Mouse (Mus musculus) urinary bladder, adult 18-20 months (tissue): ENCODE measurements around the gene Snai3.

ENCODE experiments used
- DNase-seq, 2 experiments: peaks; one replicate each; pipeline ENCODE4 v3.0.0; 2022; ENCODE audit warnings: low spot score in 2 of 2, mixed read lengths in 2 of 2

Gene Snai3

DNA sequence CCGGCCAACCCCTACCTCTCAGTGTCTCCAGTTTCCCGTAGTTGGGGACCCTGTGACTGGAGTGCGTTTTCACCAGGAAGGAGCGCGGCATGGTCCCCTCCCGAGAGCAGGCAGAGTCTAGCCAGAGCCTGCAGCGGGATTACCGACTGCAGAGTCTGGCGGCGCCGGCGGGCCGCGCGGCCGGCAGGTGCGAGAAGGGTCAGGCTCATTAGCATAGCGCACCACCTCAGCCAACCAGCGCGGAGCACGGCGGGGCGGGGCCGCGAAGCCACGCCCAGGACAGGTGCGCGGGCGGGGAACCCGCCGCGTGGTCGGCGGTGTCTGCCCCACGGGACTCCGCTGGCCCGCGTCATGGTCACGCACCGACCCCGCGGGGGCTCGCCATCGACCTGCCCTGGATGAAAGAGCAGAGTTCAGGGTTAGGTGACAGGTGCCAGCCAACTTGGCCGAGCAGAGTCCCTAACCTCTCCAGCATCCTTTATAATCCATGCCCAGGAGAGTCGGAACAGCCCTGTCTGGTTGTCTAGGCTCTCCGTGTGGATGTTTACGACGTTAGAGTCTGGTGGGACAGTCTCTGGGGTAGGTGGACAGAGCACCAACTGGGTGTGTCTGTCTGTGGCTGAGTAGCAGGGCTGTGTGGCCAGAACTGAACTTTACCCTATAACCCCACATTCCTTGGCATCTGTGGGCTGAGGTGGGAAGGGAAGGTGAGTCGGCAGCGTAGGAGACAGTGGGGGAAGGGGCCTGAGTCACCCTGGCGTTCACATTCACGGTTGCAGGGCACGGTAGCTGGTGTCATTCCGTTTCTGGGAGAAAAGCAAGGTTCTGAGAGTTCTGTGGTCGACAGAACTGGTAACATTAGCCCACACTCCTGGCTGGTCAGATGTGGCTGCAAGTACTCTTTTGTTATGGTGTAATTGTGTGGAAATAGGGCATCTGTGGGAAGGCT is at the start of gene Snai3:
Gene Snai3 (minus strand): TSS at position 210 of the 949 bp plus-strand sequence.
- DNase-seq: peak; percentile 65 to 76

DNA sequence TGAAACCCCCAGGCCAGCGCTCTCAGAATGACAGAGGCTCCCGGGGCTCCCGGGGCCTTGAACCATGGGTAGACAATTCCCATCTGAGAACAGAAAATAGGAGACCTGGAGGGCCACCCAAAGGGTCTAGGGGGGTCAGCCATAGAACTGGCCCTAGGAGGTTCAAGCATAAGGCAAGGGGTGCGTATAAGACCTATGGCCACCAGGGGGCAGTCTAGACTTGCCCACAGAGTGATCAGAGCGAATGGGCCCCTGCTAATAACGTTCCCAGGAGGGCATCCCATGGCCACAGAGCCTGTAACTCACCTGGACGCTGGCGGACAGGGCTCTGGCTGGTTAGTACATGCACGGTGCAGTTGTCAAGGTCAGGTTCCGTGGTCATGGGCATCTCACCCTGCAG is 40.3 kb upstream of the Snai3 start:
- peak; percentile 53 to 64 for DNase-seq

DNA sequence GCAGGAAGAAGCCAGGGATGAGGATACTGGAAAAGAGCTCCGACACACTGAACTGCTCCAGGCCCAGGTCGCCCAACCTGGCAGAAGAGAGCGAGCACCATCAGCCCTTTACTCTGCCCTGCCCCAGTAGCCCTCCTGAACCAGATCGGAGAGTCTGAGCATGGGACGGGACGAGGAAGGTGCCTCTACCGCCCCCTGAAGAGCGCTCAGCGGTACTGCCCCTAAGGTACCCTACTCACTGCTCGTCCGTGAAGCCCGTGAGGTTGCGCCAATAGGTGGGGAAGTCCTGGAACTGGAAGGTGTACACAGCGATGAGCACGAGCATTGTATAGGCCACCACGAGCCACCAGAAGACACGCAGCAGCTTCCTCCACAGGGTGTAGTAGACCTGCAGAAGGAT is 37.4 kb upstream of the Snai3 start:
- no peak for DNase-seq

DNA sequence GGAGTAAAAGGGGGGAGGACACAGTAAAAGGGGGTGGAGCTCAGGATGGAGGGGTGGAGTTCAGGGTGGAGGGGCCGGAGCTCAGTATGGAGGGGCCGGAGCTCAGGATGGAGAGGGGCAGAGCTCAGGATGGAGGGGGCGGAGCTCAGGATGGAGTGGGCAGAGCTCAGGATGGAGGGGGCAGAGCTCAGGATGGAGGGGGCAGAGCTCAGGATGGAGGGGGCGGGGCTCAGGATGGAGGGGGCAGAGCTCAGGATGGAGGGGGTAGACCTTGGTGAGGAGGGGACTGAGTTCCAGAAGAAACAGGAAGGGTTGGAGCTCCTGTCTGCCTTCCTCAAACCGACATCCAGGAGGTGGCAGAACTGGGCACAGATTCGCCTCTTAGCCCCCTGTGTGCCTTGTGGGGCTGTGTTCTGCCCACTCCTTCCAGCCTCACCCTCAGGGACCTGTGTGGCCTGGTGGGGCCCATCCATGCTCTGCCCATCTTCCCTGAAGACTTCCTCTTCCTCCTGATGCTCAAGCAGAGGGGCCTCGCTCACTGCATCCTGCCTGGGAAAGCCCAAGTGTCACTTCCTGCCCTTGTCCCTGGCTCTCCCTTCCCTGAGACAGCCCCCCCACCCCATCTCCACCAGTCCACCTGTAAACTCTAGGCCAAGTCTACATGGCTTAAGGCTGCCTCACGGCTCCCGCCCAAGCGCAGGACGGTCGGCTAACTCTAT is 36.6 kb upstream of the Snai3 start:
- DNase-seq: no peak

DNA sequence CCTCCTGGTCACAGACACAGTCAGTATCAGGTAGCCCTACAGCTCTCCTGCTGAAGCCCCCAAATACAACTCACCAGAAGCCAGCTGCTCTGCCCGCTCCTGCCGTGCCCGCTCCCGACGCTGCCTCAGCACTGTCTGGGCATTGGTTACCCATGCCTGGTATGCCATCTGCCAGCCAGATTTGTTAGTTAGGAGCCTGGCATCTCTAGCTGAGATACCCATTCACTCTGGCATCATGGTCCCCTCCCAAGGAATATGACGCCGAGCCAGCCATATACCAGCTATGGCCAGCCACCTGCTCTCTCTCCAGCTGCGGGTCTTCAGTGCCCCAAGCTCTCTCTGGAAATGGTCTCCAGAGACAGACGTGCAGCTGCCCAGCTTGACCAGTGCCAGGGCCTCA is 27.9 kb upstream of the Snai3 start:
- no peak for DNase-seq

DNA sequence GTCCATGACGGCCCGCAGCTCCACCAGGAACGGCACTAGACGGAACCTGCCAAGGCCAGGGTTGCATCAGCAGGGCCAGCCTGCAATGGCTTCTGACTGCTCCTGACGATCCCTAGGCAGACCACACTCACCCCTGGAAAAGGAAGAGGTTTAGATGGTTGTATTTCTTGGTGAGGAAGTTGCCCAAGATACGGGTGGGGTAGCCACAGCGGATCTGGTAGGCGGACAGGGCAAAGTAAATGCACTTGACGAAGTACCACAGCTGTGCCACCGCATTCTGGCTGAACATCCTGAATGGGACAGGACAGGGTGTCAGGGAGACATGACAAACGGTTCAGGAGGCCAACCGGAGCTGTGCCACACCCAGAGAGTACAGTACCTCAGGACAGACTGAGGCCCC is 24.3 kb upstream of the Snai3 start:
- DNase-seq: no peak

DNA sequence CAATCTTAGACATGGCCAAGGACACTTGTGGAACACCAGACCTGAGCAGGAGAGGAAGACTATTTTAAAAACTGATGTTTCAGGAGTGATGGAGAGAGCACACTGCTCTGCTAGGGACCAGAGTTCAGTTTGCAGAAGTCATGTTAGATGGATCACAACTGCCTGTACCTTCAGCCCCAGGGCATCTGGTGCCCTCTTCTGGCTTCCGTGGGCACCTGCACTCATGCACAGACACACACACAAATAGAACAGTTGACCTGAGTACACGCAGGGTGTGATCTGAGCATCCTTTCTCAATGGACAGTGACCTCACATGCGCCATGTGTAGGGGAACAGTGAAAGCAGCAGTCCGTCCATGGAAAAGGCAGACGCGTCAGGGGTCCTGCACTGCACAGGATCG is 23.3 kb upstream of the Snai3 start:
- DNase-seq: no peak

DNA sequence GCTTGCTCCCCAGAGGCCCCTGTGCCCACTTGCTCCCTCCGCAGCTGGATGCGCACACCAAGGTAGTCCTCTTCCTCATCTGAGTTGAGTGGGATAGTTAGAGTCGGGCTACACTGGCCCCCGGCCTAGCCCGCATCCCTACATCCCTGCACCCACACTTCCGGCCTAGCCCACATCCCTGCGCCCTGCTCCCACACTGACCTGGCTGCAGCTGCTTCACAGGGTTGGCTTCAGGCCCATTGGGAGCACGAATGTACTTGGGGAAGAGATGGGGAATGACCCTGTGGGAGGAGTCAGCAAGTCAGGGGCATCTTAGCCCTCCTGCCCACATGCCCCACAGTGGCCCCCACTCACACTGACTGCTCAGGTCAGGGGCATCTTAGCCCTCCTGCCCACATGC is 21.9 kb upstream of the Snai3 start:
- no peak for DNase-seq

DNA sequence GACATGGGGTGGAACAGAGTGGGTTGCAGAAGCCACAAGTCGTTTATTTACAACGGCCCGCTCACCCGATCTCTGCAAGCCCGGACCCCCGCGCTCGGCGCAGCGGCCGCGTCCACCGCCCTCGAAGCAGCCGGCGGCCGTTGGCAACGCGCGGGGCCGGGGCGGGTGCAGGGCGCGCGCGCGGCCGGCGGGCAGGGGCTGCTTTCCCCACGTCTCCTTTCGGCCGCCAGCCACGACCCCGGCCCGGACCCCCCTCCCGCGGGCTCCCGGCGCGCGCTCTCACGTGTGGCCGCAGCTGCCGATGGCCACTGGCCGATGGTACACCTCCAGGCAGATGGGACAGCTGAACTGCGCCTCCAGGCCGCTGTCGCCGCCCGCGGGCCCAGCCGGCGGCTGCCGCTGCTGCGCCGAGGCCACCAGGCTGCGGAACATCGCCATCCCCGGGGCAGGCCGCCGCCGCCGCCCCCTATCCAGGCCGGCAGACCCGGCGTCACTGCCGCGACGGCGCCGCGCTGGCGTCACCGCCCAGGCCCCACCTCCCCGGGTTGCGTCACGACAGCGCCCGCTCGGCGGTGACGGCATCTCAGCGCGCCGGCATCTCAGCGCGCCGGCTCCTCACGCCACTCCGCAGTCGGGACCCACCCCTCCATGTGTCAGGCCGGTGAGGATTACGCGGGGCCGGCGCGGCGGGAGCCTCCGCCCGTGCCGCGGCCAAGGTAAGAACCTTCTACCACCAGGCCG is 15.2 kb upstream of the Snai3 start, which contains the start of the genes Rnf166 and Ctu2:
Gene Rnf166 (minus strand): TSS at position 485 of the 741 bp plus-strand sequence.
Gene Ctu2 (plus strand): TSS at position 564 of the 741 bp plus-strand sequence.
- peak; percentile 80 to 87 for DNase-seq

DNA sequence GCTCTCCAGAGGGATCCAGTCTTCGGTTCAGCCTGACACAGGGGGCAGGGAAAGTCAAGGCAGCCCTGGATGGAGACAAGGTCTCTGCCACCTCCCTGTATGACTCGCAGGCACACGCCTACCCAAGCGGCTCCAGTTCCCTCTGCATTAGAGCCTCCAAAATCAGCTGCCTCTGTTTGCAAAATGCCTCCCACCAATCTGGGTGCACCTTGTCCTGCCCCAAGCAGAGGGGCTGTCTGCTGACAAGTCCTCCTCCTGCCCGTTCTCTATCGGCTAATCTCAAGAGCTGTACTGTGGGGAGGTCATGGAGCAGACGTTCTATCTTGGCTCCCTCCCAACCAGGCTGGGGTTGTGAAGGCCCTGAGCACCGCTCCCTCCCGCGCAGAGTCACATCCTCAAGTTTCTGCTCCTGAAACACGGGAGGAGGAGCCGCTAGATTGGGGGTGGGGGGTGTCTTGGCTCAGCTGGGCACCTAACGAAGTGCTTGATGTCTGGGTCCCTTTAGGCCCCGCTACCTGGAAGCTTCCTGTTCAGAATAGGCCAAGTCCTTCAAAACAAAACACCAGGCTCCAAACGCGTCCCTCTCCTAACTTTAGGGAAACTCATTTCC is 14.5 kb upstream of the Snai3 start:
- peak in 1 of 2 experiments; percentile 41 for DNase-seq

DNA sequence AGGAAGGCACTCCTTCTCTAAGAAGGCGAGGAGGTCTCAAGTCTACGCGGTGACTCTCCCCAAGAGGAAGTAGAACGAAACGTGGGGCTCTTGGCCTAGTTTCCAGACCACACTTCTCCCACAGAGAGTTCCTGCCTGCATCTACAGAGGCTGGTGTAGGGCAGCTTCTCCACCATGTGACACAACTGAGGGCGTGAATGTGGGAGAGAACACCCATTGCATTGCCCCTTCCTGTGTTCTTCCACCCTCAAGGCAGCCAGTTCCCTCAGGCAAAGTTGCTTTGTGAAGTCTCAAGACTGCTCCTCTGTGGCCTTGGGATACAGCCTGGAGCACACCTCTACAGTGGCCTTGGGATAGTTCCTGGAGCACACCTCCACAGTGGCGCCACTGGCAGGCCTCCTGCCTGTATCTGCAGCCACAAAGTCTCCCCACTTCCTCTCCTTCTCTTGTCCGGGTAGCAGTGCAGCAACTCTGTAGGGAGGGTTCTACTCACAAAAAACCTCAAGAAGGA is 13.4 kb upstream of the Snai3 start:
- DNase-seq: no peak

DNA sequence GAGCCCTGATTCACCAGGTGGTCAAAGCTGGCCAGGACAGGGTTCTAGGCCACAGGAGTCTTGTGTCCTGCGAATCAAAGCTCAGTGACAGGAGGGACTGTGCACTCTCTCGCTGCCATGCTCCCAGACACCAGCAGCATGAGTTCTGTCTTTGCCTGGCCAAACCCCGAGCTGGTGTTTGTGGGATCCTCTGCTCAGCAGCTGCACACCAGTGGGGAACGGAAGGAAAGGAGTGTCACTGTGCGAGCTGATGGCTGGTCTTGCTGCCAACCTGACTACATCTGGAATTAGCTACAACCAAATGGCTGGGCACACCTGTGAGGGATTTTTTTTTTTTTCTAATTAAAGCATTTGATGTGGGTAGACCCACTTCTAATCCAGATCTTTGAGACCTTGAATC is 10.2 kb upstream of the Snai3 start:
- DNase-seq: no peak

DNA sequence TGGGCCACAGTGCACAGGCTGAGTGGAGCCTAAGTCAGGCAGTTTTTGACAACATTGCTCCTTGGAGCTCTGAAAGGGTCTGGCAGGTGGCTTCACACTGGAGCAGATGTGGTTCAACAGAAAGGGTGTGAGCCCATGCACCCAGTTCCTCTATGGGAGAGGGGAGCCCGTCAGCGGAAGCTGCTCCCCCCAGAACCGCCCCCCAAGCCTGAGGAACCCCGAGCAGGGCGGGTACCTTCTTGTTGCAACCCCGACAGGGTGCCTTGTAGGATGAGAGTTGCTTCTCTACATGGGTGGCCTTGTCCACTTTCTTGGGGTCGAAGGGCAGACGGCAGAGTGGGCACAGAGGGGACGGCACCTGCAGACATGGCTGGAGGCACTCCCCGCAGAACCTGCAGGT is 9.4 kb upstream of the Snai3 start:
- no peak for DNase-seq

DNA sequence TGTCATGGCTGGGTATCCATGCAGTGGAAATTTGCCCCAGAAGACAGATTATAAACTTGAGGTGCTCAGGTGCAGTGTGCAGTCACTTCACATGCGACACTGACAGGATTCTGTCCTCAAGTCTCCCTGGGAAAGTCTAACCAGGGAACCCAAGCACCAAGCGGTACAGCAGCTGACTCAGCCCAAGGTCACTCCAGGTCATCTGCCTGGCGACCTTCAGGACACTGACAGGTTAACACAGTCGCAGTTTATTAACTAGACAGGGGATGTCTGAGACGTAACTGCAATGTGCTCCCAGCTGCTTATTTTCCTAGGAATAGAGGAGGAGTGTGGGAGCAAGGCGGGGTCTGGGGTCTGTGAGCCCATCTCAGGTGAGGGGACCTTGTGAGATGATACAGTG is 8.9 kb upstream of the Snai3 start:
- DNase-seq: no peak

DNA sequence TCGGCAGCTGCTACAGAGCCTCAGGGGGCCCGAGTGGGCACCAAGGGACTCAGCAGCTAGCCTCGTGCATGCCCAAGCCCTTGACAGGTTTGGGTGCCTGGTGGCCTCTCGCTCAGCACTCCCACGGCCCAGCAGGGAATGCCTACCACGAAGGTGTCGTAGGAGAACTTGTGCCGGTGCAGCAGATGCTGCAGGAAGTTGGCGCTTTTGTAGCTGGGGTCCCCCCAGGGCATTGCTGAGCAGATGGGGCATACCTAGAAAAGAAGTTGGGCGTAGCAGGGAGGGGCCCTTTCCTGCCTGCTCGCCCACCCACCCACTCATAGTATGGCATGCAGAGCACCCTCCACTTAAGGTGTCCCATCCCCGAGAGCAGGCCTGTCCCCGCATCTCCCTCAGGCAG is 7.3 kb upstream of the Snai3 start:
- DNase-seq: no peak

DNA sequence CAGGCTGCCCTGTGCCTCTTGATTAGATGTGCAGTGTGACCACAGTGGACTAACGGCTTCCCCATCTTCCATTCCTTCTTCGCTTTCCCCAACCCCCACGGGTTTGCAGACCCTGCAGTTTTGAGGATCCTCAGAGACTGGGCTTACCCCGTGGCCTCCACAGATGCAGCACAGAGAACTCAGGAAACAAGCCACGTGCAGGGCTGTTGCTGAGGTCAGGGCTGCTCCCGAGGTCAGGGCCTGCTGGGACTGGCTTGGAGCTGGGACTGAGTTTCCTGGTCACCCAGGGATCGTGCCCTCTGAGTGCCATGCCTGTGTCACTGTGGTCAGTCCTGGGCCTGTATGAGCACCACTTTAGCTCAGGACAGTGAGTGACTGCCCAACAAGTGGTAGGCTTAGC is 4.5 kb upstream of the Snai3 start:
- DNase-seq: no peak

DNA sequence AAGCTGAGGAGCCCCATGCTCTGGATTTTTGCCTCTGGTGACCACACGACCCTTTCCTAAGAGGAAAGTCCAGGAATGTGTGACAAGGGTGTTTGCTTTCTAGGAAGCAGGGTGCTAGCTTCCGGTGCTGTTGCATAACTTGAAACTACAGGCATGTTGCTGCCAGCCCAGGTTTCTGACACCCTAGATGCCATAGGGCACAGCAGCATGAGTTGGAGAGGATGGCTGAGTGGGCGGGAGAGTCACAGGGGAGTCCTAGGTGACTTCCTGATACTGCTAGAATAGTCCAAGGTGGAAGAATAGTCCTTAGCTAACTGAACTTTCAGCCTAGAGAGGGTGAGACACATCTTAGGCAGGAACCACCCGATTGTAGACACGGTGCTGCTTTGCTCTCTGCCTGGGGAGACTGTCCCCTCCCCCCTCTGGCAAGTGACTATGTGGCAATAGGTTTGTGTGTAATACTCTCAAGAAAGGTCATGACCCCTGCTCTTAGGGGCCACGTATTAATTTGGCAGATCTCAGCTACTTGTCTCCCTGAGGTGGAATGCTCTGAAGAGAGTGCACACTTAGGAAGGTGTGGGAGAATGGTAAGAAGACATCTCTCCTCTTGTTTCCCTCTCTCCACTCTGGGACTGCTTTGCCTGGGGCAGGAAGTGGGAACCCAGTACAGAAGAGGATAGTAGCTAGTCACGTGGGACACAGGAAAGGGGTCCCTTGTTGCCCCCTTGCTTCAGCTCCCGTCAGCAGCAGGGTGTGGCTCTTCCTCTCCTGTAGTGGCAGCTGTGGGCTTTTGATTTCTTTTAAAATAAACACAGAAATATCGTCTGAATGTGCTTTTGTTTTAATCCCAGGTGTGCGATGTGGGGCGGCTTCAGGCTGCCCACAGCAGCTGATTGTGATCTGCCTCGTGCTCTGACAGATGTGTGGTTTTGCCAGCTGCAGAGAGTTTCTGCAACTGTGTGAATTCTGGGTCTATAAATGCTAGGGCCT is 3.4 kb upstream of the Snai3 start:
- peak in 1 of 2 experiments; percentile 45 for DNase-seq

DNA sequence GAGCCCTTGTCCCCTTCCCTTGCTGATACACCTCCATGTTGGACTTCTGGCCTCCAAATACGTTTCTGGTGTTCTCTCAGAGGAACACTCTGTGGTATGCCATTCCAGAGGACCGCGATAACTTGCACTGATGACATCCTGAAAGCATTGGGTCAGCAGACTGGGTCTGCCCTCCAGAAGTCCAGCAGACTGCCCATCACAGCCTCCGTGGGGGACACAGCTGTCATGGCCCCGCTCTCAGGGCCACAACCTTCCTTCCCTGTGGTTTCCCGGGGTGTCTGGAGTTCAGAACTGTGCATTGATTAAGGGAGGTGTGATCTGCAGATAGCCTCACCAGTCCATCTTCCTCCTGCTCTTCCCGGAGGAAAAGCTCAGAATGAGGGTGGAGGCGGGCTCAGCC is 2.0 kb upstream of the Snai3 start:
- no peak for DNase-seq

DNA sequence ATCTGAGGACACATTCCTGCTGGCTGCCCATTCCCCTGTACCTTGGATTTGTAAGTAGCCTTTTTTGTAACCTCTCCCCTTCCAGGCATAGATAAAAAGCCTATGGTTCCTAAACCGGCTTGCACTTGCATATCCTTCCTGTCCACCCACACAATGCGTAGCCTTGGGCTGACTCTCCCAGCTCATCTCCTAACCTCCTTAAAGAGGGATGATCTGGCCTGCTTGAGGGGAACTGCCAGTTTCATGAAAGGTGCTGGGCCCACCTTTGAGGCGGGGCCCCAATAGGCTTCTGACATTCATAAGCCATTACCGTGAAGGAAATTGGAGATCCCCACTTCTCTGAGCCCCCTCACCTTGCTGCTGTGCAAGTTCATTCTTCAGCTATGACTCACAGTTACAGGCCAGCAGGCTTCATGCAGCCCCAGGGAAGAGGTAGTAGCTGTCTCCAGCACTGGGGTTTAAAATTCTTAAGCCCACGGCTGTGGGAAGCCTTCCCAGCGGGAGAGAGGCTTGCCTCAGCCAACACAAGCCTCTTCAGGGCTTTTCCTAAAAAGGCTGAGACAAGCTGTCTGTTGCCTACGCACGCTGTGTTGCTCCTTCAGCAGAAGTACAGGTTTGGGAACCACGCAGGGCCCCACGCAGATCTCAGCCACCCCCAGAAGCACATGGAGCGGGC is 1.1 kb upstream of the Snai3 start:
- DNase-seq: no peak

DNA sequence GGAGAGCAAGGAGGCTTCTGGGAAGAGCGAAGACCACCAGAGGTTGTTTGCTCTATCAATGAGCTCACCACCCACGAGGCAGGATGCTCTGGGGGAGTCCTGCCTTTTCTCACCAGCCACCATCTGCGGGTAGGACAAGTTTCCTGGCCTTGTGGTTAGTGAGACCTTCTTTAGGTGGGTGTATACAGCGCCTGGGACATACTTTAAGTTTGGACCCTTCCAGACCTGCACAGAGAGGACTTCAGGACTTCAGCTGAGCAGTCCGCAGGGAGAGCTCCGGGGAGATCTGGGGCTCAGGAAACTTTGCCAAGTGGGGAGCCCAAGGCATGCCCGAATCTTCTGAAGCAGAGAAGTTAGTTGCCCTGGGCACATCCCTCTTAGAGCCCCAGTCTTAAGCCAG is 543 bp downstream of the Snai3 start:
- DNase-seq: no peak
